Mouse (Mus musculus) right cerebral cortex, postnatal 14 days (tissue): ENCODE measurements around the gene Eno3.

Experiments
- DNase-seq: peaks from one replicate; pipeline ENCODE4 v3.0.0; 2022

Eno3 gene

DNA sequence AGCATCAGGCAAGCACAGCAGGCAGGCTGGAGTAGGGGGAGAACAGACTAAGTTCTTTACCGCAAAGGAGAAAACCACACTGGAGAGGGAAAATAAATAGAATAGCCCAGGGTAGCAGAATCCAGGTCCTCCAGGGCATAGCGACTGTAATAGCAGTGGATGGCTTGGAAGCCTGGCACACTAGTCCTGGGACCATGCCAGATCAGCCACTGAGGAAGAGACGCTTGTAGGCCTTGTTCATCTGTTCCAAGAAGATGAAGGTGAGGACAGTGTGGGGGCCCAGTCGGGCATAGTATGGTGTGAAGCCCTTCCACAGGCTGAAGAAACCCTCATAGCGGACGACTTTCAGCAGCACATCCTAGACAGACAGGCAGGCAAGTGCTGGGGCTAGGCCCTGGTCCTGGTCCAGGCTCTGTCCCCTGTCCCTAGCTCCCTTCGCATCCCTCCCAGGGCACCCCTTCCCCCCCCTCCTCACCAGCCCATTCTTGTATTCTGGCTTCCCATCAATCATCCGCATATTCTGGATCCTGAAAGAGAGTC, 12.4 kb upstream of the Eno3 start:
- no peak for DNase-seq

DNA sequence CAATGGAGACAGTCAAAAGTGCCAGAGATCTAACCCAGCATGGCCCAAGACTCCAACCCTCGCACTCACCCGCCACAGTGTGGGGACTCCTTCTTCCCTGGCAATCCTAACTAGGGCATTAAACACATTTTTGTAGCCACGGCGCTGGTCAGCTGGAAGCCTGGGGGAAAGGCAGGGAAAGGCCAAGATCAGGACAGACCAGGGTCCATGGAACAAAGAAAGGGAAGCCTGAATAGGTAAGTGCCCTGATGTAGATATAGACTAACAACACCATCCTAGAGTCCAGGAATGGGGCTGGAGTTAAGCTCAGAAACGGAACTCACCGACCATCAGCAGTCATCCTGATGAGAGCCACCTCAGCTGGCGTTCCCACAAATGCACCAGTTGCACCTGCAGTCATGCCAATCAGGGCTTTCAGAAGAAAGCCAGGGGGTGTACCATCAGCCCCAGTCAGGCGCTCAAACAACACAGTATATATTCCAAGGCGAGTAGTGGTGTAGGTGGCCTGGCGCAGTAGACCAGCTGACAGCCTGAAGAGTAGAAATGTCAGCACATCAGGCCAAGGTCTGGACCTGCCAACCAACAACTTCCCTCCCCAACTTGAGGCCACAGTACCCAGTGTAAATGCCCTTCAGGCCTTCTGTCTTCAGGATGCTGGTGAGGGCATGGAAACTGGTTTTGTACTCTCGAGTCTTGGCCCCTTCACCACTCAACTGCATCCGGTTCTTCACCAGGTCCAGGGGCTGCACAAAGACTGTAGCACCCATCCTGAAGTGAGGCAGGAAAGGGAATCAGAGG, 11.3 kb upstream of the Eno3 start:
- DNase-seq = no peak

DNA sequence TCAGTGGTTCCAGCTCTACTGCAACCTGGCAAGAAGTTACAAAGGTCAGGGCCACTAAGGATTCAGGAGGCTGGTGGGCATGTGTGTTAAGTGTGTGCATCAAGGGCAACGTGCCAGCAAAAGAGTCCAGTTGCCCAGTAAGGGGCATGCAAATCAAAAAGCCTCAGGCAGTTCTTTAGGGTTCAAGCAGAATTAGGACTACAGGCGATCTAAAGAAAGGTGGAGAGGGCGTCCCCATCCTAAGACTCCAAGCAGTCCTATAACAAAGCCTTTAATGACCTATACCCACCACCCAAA, 10.8 kb upstream of the Eno3 start:
- DNase-seq = no peak

DNA sequence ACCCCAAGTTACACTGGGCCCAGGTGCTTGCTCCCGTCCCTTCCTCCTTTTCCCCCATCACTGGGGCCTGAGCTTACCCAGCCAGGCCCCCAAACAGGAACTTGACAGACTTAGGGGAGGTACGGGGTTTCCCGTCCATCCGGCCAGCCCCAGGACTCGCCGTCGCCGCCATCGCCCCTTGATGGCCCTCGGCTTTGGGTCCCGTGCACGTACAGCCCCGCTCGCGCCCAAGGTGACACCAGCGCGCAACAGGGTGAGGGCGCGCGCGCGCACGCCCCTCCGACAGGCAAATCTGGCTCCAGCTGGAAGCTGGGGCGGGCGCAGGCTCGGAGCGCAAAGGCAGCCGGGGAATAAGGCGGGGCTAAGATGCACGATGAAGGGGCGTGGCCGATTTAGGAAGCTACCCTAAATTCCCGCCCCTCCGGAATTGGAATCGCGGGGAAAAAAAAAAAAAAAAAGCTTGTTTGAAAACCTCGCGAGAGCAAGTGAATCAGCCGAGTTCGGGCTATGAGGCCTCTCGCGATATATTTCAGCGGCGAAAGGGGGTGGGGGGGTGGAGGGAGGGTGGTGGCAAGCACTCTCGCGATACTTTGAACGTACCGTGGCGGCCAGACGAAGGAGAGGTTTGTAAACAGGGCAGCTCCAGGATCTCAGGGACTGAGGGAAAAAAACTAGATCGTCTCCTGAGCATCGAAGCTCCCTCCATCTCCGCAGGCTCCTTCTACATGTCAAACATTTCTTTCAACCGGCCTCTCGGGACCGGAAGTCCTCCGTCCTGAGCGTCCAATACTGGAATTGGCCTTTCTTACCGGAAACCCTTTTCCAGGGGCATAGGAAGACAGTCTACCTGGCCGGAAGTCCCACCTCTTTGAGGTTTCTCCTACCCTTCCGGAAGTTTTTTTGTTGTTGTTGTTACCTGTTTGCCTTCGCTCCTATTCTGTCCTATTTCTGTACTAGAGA, 10.0 kb upstream of the Eno3 start, which contains the start of the genes Rnf167 and Slc25a11:
Rnf167 (plus strand) TSS at position 545 of the 960 bp plus-strand sequence.
Slc25a11 (minus strand) TSS at position 789 of the 960 bp plus-strand sequence.
- peak; percentile 95 for DNase-seq

DNA sequence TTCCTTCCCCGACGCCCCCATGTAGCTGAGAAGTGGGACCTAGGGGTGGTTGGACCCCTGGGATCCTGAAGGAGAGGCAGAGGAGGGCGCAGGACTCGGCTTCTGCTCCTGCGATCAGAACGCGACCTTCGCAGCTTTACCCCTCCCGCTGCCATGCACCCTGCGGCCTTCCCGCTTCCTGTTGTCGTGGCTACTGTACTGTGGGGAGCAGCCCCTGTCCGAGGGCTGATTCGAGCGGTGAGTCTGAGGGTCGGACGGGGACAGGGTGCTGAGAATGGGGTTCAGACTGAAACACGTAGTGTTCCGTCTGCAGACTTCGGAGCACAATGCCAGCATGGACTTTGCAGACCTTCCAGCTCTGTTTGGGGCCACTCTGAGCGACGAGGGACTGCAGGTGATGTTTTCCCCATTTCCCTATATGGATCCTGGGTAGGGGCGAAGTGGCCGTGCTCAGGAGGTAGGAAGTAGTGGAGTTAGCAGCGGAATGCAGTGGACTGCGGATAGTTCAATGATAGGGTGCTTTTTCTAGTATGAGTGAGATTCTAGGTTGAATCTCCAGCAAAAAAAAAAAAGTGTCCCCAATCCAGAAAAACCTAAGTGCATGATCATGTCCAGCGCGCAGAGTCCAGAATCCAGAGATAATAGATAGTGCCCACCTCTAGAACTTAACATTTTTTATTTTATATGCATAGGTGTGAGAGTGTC, 9.1 kb upstream of the Eno3 start:
- DNase-seq = peak; percentile 38

DNA sequence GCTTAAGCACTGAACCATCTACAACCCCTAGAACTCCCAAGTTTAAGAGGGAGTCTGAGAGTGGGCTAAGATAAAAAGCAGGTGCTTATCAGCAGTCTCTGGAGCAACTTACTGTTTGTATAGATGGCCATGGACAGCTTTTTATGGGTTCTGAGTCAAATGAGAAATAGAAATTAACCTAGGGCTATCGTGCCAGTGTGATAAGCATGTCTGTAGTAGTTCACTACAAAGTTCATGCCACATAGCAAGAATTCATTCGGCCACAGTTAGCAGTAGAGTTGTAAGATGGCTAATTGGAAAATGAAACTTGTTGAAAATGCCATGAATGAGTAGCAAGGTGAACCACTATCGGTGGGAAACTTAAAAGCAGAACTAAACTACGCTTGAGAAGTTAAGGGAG, 8.5 kb upstream of the Eno3 start:
- DNase-seq = no peak

DNA sequence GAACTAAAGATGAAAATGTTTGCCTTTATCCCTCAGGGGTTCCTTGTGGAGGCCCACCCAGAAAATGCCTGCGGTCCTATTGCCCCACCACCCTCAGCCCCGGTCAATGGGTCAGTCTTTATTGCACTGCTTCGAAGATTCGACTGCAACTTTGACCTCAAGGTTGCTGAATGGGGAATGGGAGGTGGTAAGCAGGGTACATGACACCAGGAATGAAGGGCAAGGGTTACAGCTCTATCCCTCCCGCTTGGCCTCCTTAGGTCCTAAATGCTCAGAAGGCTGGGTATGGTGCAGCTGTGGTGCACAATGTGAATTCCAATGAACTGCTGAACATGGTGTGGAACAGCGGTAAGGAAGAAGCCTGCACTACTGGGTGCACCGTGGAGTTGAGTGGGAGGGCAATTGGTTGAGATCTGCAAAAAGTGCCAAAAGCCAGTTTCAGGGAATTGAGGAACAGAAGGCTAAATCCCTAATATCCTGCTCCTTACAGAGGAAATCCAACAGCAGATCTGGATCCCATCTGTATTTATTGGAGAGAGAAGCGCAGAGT, 7.7 kb upstream of the Eno3 start:
- no peak for DNase-seq

DNA sequence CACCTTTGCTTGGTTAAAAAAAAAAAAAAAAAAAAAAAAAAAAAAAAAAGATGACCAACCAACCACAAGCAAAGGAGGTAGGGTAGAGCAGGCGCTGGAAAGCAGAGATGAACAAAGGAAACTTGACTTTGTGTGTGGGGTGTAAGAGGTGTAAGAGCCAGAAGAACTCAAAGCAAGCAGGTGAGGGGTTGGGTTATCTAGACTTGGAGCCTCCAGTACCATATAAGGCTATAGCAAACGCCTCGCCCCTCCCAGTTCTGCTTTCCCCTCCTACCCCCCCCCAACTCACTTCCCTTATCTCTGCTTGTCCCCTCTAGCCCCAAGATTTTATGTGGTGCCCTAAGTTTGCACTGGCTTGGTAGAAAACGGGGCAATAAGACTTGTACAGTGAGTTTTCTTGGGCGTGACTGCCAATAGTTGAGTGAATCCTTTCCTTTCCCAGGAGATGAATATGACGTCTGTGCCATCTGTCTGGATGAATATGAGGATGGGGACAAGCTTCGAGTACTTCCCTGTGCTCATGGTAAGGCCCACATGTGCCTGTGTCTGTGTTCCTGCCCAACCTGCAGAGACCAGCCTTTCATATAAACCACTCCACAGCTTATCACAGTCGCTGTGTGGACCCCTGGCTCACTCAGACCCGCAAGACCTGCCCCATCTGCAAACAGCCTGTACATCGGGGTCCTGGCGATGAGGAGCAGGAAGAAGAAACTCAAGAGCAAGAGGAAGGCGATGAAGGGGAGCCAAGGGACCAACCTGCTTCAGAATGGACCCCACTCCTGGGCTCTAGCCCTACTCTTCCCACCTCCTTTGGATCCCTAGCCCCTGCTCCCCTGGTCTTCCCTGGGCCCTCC, 6.5 kb upstream of the Eno3 start:
- no peak for DNase-seq

DNA sequence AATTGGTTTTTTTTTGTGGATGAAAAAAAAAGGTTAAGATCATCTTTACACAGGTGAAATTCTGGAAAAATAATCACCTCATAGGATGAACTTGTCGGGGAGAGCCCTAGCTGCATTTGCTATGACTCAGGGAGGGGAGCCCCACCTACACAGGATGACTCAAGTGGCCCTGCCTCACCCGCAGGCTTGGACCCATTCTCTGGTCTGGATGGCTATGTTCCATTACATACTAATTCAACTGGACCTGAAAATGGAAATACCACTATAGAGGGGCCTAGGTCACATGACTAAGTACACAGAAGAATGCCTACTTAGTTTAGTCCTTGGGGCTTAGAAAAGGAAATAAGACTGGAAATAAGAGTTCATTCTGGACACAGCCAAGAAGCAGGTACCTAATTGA, 5.6 kb upstream of the Eno3 start:
- DNase-seq = no peak

DNA sequence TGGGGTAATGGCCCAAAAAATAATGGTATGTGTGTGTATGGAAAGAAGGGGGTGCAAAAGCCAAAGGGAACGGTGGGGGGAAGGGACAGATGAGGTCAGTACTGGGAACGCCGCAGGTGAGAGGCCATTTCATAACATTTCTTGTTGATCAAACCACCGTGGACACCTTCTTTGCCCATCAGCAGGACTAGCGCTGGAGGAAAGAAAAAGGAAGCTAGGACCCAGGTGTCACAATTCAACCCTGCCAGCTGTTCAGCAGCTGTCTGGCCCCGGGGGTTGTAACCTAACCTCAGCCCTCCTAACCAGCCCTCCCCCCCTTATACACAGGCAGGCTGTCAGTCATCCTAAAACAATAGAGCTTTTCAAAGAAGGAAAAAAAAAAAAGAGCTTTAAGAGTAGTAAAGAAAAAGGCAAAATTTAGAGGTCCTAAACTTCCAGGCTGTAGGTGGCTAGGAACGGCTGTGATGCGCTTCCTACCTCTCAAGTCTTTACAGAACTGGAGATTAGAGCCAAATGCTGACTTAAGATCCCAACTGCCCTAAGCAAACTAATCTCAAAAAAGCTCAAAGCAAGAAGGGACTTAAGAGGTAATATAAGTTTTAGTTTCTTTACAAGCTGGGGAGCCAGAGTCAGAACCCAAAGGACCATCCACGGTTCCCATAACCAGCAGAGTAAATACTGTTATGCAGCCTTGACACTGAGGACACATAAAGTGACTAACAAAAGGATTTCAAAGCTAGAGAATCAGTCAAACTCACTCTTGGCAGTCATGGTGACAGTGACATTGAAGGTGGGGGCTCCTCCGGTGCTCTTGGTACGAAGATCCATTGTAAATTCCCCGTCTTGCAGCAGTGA, 4.7 kb upstream of the Eno3 start:
- DNase-seq = no peak

DNA sequence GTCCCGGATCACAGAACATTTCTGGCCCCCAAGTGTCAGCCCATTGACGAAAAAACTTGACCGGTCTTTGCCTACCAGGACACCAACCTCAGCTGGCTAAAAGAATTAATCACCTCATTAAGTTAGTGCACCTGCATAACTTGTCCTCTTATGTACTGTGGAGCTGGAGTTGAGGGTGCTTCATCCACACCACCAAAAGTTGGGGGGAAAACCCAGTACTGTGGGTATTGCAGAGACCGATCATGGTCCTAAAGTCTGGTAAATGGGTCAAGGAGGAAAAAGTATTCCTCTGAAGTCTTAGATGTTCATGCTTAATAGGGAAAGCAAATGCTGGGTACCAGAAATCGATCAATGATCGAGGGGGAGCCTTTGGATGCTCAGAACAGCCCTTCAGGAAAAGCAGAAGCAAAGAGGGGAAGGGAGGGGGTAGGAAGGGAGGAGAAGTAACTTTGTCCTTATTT, 4.1 kb upstream of the Eno3 start:
- no peak for DNase-seq

DNA sequence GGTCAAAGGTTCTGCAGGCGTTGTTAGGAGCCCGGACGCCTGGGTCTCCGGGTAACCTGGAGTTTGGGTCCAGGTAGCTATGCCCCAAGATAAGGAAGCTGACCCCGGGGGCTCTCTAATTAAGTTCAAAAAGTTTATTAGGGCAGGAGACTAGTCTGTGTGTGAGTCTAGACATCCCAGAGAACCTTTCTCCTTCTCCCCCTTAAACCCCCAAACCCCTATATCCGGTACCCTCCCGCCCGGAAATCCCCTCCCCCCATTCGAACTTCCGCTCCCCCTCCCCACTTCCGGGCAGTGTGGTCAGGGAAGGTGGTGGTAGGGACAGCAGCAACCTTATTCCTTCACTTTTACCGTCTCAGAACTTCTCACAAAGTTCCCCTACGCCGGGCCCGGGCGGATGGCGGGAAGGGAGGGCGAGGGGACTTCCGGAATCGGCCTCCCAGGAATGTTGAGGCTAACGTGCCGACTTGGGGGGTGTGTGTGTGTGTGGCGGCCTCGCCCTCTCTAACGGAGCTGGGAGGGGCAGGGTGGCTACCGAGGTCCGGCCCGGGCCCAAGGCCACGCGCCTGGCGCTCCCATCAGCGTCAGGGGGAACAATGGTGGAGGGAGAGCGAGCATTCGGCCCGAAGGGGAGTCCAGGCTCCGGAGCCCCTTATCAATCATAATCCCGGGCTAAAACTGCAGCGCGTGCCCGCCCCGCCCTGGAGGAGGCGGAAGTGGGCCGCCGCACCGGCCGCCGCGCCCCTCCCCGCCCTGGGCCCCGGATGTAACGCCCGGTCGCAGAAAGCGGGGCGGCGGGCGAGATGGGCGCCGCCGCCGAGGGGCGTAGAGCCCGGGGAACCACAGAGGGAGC, 3.4 kb upstream of the Eno3 start:
- DNase-seq = peak; percentile 63

DNA sequence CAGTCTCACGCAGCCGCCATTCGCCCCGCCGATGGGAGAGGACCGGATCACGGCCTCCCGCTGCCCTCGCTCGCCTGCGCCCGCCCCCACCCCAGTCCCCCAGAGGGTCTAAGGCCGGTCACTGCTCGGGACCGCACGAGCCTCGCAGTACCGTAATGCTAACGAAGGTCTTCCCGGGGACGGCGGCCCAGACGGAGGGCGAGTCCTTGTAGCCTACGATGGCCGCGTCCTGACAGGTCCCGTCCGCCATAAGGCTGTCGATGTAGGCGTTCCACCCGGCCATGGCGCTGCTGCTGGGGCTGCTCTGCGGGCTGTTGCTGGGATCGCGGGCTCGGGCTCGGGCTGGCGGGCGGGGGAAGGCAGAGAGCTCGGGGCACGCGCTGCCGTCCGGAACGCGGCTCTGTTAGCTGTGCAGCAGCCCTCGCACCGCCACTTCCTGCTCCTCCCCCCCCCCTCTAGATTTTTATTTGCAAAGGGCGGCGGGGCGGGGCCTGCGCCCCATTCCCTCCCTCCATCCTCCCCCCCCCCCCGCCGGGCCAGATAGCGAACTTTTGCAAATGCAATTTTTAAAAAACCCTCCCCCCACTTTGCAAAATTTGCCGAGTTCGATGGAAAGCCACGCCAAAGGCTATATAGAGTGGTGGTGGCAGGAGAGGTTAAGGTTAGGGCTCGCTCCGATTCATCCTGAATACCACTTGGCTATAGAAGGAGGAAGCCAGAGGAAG, 2.6 kb upstream of the Eno3 start, which contains the start of gene Pfn1:
Pfn1 (minus strand) TSS at position 447 of the 725 bp plus-strand sequence.
- peak; percentile 79 for DNase-seq

DNA sequence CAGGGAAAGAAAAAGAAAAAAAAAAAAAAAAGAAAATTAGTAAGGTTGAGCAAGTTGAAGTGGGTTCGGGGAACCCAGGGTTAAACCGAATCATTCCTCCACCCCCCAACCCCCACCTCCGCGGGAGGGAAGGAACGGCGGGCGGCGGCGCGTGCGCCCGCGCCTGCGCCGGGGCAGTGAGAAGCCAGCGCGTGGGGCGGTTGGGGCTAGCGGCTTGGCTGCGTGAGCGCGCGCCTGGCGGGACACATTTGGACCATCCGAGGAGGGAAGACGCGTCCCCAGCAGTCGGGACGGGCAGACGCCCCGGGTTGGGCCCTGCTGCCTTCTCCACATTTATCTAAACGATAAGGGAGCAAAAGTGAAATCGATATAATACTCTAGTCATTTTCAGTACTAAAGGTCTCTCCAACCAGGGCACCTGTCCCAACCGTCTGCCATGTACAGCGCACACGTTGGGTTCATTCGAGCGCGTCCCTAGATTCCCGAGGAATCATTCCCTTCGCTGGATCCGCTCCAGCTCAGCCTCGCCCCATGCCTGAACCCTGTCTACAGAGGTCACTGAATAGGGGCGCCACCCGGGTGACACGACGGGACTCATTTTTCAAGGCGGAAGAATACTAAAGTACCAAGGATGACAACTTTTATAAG, 2.0 kb upstream of the Eno3 start:
- DNase-seq = peak; percentile 78

DNA sequence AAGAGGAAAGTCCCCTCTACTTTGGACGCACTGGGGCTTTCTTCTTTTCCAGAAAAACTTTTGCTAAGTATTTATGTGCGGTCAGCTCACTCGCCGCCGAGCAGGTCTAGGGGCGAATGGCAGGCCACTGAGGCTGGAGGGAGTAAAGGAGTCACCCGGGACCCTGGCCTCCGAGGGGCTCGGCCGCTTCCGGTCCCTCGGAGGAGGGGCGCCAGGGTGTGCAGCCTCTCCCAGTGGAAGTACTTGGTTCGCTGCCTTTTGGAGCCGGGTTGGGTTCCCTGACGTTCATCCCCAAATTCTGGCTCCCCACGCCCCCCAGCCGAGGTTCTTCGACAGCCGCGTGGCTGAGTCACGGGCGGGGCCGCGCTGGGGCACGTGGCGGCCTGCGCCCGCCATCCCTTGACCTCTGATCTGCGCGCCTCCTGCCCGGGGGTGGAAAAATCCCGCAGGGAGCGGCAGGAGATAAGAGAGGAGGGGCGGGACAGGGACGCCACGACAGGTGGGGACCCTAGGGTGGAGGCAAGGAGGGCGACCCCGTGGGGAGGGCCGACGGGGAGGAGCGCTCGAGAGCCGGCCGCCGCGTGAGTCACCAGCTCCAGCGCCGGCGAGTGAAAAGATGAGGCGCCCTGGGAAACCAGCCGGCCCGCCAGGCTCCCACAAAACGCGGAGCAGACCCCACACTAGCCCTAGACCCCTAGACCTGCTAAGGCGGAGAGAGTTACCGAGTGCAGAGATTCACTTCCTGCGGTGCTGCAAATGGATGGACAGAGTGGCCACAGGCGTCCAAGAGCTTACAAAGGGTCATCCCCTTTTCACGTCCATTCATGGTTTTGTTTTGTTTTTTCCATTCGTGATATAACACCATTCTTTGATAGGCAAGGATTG, 1.2 kb upstream of the Eno3 start:
- no peak for DNase-seq

DNA sequence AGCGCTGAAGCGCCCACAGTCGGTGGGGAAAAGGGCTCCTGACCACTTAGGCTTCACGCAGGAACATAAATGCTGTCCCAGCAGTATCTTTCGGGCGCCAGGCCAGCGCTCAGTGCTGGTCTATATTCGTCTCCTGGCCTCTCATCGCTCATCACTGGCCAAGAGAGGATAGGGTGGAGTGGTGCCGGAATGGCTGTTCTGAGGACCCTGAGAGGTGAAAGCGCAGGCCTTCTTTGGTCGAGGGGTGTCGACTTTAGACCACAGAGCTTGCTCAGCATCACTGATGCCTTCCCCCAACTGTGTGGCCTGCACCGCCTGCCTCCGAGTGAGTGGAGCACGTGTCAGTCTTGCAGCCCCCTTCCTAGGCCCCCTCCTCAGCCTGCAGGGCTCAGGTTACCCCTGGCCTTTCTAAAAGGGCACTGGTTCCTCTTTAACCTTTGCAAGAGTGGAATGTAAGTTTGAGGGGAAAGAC, 510 bp upstream of the Eno3 start:
- no peak for DNase-seq

DNA sequence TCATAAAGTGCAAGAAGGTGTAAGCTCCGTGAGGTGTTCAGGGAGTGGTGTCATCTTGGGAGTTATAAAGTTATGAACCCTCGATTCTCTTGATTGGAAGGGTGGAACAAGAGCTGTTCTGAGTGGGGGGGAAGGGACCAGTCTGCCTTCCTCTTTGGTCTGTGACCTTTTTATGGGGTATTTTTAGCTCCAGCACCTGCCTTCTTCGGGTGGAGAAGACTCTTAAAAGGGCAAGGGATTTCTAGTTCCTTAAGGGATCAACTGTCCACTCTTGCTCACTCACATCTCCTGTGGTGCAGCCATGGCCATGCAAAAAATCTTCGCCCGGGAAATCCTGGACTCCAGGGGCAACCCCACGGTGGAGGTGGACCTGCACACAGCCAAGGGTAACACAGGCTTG, 571 bp downstream of the Eno3 start:
- no peak for DNase-seq
